Mouse (Mus musculus) 416B (cell line): ENCODE measurements at regions not wholly inside any gene's neighbourhood (a gene's known extent, or its start where the extent isn't known, plus 50 kb on each side); places are given as distances from the start of the nearest gene placed in this dataset.

ENCODE experiments used
- DNase-seq: peaks from one replicate; pipeline ENCODE4 v3.0.0; 2011; ENCODE audit warnings: low read depth

DNA sequence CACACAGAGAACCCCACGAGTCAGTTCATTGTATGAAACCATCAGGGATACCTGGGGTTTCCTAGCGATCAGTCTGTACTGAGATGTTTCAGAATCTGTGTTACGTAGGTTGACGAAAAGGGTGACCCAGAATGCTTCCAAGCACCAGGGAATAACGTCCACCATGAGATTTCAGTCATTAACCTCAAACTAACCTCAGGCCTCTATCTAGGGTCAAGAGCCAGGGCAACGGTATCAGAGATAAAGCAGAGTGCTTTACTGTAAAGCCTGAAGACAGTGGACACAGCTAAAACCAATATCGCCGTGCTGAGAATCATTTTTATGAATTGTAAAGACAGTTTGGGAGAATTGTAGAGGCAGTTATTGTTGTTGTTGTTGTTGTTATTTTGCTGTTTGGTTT, 52.9 kb upstream of the Errfi1 start:
- DNase-seq: no peak

DNA sequence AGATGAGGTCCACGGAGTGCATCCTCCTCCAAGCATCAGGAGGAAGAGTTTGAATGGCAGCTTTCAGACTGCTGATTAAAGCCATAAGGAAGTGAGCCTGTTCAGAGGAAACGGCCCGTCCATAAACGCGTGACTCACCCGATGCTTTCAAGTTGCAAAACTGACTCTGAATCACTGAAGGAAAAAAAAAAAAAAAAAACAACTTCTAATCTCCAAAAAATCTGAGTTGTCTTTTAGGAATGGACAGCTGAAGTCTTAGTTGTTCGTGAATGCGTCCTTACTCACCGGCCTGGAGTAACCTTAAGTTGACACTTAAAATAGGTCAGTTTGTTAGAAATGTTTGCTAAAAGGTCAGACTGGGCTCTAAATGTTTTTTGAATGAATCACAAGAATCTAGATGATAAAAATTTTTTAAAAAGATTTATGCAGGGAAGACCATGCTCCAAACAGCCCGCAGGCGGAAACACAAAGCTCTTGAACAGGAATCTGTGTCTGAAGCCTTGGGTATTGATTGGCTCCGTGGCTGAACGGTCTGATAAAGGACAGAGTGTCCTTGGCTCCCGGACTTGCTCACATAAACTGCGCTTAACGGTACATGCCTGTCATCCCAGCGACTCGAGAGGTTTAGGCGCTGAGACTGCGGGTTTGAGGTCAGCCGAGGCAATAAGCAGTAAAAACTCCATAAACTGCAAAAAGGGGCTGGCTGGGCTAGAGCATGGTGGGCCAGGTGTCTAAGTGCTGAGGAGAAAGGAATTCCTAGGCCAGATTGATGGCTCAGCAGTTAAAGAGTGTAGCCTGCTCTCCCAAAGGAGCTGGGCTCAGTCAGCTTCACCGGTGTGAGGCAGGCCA, 53.9 kb upstream of the Errfi1 start:
- DNase-seq: peak; percentile 90

DNA sequence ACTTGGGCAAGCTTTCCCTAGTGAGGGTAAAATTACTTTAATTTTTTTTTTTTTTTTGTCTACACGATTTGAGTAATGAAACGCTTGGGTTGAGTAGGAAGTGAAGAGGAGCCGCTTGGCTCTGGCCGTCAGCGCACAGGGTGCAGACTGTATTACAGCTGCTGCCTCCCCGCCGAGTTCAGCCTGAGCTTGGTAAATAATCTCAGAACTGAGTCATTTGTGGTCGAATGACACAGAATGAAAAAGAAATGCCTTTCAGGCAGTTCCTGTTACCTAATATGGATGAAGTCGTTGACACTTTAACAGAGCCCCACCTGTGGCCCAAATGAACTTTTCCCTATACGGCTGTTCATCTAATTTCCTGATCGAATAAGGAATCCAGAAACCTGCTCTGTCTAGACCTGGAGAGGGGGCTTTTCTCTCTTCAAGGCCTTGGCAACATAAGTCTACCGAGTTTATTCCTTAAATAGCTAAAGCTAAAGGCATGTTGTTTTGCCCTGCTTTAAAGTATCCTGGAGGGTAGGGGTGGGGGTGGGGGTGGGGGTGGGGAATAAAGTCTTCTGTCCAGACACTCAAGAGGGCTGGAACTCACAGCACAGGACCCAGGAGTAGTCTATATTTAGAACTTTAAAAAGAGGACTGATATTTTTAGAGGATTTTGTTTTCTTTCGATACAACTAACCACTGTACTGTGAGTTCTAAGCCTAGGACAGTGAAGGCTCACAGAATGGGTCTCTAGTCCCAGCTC, 54.8 kb upstream of the Errfi1 start:
- DNase-seq: peak; percentile 89

DNA sequence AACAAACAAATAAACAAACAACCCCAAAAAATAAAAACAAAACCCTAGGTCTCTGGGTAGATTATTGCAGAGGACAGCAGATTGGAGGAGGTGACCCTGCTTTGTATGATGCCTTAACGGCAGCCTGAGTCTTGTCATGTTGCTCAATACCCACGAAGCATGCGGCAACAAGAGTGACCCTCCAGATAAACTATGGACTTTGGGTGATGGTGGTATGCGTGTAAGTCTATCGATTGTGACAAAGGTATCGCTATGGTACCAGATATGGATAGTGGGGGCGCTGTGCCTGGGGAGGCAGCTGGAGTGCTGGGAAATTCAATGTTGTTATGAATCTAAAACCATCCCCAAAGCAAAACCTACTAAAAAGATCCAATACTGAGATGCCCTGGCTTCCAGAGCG, 55.4 kb upstream of the Errfi1 start:
- DNase-seq: peak; percentile 17

GRCm38 (mm10) chr4:150797057-150797456, 56.7 kb upstream of the Errfi1 start:
- no peak for DNase-seq

DNA sequence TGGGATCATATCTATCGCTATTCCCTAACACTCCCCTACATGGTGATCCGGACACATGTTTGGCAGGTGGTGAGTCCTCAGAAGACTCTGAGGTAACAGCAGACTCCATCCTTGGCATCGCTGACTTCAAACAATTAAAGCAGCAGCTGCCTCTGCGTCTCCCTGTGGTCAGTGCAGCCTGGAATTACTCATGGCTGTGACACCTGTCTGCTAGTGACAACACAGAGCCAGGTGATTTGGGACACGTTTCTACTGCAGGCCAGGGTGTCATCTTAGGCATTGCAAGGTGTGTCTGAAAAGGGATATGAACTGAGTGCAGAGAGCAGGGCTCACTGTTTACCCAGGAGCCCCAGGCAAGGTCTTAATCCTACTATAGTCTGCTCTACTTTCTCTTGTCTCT, 58.8 kb upstream of the Errfi1 start:
- no peak for DNase-seq

DNA sequence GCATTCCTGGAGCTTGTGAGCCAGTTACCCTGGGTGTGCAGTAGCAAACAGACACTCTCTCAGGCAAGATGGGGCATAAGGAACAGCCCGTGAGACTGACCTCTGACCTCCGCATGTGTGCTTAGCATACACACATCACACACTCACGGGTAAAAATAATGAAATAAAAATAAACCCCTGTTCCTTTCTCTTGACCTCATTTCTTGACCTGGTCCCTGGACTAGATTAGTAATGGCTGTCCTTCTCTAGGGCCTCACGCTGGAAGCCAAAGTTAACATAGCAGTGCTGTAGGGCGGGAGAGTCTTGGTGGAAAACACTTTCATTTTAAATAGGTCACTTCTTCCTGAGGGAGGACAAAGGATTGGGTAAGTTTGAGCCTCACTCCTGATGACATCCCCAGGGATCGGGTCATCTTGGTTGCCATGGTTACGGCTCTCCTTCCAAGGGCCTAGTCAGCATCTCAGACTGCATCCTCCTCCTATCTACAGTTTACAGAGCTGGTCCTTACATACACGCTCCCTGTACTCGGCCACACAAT, 59.4 kb upstream of the Errfi1 start:
- no peak for DNase-seq

DNA sequence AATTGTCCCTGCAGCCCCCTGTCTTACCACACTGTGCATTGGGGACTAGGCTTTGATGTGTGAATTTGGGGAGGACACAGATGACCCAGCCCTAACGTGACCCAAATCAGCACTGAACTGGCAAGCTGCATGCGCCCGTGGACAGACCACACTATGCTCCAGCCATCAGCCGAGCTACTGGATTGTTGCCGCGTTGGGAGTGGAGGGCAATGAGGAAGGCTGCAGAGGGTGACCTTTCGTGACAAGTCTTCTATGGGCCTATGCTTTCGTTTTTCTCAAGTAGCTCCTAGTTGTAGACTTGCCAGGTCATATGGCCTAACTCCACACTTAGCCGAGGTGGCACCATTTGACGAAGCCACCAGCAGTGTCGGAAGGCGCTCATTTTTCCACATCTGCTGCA, 60.6 kb upstream of the Errfi1 start:
- no peak for DNase-seq

GRCm38 (mm10) chr4:150789166-150789565, 64.6 kb upstream of the Errfi1 start:
- peak; percentile 46 for DNase-seq

GRCm38 (mm10) chr4:150787113-150787512, 66.6 kb upstream of the Errfi1 start:
- DNase-seq: no peak

GRCm38 (mm10) chr4:150786651-150787050, 67.1 kb upstream of the Errfi1 start:
- peak; percentile 15 for DNase-seq

GRCm38 (mm10) chr4:150784491-150785451, 68.9 kb upstream of the Errfi1 start:
- no peak for DNase-seq

DNA sequence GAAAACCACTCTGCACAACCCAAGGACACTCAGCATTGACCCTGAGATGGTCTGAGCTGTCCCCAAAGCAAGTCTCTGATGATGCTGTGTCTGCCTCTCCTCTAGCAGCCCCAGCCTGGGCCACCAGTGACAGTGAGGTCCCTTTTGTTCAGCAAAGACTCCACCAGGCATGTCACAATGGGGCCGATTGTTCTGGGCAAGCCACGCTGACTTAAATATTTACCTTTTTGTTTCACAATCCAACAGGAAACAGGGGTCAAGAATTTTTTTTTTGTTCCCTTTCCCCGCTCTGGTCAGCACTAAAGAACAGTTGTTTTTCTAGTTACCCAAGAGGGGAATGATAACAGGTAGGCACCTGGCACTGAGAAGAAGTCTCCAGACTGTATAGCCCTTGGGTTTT, 72.4 kb upstream of the Errfi1 start:
- no peak for DNase-seq

DNA sequence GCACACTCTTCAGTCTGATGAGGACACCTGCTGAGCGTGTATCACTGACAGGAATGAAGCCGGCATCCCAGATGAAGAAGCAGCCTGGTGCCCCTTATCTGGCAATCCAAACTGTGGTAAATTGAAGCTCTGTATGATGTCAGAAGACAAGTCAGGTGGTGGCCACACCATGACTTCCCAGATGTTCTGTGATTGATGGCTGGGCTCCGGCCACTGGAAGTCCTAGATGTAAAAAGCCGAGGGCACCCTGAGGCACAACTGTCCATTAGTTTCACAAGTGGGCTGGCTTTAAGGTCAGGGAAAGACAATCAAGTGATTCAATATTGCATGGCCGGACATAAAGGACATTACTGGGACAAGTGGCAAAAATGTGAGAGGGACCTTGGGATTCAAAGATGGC, 74.4 kb upstream of the Errfi1 start:
- no peak for DNase-seq

- no peak for DNase-seq
These were observed 75.0 kb upstream of the Errfi1 start for GRCm38 (mm10) chr4:150778683-150779082.

- no peak for DNase-seq
These were observed 77.8 kb upstream of the Errfi1 start for GRCm38 (mm10) chr4:150775695-150776521.

DNA sequence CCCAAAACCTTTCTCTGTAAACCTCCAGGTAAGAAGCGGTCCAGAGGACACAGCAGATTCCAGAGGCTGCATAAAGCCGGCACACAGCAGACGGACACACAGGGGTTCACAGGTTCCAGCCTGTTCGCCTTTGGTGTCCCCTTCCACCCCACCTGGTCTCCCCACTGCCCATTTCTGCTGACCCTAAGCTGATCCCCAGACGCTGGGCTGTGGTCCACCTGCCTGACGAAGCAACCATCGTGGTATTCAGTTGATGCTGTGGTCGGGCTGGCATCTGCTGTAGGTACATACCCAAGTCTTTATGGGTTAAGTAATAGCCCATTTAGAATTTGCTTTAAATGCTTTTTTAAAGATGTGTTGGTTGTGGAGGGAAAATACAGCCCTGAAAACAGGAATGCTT, 78.4 kb upstream of the Errfi1 start:
- no peak for DNase-seq

DNA sequence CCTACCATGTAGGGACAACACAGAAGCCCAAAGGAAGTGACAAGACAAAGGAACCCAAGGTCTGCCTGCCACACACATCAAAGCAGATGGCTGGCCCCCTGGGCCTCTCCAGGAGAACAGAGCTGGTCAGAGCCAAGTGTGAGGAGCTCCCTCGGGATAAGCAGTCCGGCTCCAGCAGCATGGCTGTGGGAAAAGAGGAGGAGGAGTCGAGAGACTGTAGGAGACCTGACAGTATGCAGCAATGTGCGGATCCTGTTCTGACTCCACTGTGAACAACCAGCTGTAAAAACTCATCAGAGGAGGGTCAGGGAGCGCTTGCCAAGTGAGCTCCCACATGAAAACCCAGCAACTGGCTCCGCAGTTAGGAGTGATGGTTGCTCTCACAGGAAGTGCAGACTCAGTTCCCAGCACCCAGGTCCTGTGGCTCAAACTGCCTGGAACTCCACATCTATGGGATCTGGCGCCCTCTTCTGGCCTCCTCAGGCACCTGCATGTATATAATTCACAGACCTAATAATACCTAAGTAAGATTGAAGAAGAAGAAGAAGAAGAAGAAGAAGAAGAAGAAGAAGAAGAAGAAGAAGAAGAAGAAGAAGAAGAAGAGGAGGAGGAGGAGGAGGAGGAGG, 79.3 kb upstream of the Errfi1 start:
- DNase-seq: no peak

- DNase-seq: no peak
These were observed 81.6 kb upstream of the Errfi1 start for GRCm38 (mm10) chr4:150771922-150772651.

DNA sequence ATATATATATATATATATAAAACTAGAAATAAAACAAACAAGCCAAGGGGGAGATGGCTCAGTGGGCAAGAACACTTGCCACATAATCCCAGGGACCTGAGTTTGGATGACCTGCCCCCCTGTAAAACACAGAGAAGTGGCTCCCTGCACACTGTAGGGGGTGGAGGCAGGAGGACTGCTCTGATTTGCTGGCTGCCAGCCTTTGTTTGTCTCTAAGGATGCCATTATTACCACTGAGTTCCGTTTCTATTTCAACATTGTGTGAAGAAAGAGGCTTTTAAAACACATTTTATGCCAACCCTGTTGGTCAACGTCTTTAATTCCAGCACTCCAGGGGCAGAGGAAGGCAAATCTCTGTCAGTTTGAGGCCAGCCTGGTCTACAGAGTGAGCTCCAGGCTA, 82.2 kb upstream of the Errfi1 start:
- peak; percentile 8 for DNase-seq
